Mouse (Mus musculus) stomach, embryonic 15.5 days (tissue): ENCODE data around the gene Slc24a2. TPM values are rescaled to one million over a fixed set of nuclear protein-coding genes. Genes with fewer than 3 reads are reported as not detected.

Source experiments
- ATAC-seq: fragments of 200-750 bp; cut with Nextera tagmentation; 2 replicates; pipeline ENCODE4 v1.8.0; 2017; ENCODE audit warnings: low read depth, moderate number of reproducible peaks, moderate TSS enrichment; ENCODE audit not compliant: insufficient read depth, low FRiP score
- H3K27ac ChIP-seq: fragments of 300-500 bp; sonication (generic); 2 replicates; pipeline ENCODE4 v1.5.1; 2015; ENCODE audit warnings: mild to moderate bottlenecking, inconsistent platforms
- H3K27me3 ChIP-seq: fragments of 300-500 bp; sonication (generic); replicated peaks from 2 replicates; pipeline ENCODE4 v1.6.1; 2015; ENCODE audit warnings: inconsistent platforms
- H3K36me3 ChIP-seq: fragments of 300-500 bp; sonication (generic); 2 replicates; pipeline ENCODE4 v1.6.1; 2015; ENCODE audit warnings: inconsistent platforms
- H3K4me1 ChIP-seq: fragments of 300-500 bp; sonication (generic); 2 replicates; pipeline ENCODE4 v1.6.1; 2015; ENCODE audit warnings: inconsistent platforms
- H3K4me2 ChIP-seq: fragments of 300-500 bp; sonication (generic); 2 replicates; pipeline ENCODE4 v1.6.1; 2015; ENCODE audit warnings: mild to moderate bottlenecking, inconsistent platforms
- H3K4me3 ChIP-seq: fragments of 300-500 bp; sonication (generic); replicated peaks from 2 replicates; pipeline ENCODE4 v1.5.1; 2015; ENCODE audit warnings: inconsistent platforms
- H3K9ac ChIP-seq: fragments of 300-500 bp; sonication (generic); 2 replicates; pipeline ENCODE4 v1.6.1; 2015; ENCODE audit warnings: inconsistent platforms
- H3K9me3 ChIP-seq: fragments of 300-500 bp; sonication (generic); 2 replicates; pipeline ENCODE4 v1.6.1; 2016; ENCODE audit warnings: inconsistent platforms
- WGBS: fragments of 180-500 bp; shearing (Covaris S2); methylation state at CpG from one replicate; pipeline ENCODE4 v1.1.7; 2015; 5-methylcytosine and 5-hydroxymethylcytosine counted together
- polyA plus RNA-seq: library from polyadenylated mRNA; unstranded; fragments of >200 nt; fragmentation: Nextera tagmentation; extraction: Ambion mirVana; gene quantifications from 2 replicates; pipeline ENCODE4 v1.2.1, GENCODE M21; 2015

The Slc24a2 gene
- polyA plus RNA-seq, 1 experiment from 2014 or later: 0.10 TPM

- no peaks in the 10 kb centered on the region for H3K9me3 ChIP-seq
- no peak overlapping the region for H3K9ac ChIP-seq
- H3K36me3 ChIP-seq: no peaks in the 10 kb centered on the region
- no peak overlapping the region for H3K27ac ChIP-seq
- H3K4me3 ChIP-seq: no peak overlapping the region
- H3K4me2 ChIP-seq: no peak overlapping the region
- 63% methylated on average over 5 of the region's 5 CpGs for WGBS
- no peak for ATAC-seq
- H3K4me1 ChIP-seq: no peaks in the 10 kb centered on the region
- no peaks in the 10 kb centered on the region for H3K27me3 ChIP-seq
Observed at GRCm38 (mm10) chr4:87036507-87036906, 193.8 kb downstream of the Slc24a2 start.

DNA sequence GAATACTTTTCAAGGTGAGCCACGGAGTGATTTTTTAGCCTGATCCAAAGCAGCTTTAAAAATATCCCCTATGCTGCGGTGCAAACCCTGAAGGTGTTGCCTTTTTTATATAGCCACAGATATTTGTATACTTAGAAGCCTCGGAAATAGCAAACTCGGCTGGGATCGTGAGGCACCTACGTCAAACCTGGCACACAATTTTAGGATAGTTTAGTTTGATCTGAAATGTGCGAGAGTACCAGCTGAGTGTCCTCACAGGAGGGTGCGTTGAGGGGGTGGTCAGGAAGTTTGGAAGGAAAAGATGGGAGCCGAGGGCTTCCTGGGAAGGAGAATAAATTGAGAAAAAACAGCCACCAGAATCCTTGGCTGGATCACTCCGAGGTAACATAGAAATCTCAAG, 194.6 kb downstream of the Slc24a2 start:
- Histone ChIP-seq H3K4me2 (no peak overlapping the region), H3K36me3 (no peaks in the 10 kb centered on the region), H3K4me1 (no peaks in the 10 kb centered on the region), H3K4me3 (no peak overlapping the region), H3K9me3 (no peaks in the 10 kb centered on the region), H3K27ac (no peak overlapping the region), H3K27me3 (no peaks in the 10 kb centered on the region), H3K9ac (no peak overlapping the region)
- ATAC-seq: no peak
- WGBS: 72% methylated on average over 10 of the region's 10 CpGs

DNA sequence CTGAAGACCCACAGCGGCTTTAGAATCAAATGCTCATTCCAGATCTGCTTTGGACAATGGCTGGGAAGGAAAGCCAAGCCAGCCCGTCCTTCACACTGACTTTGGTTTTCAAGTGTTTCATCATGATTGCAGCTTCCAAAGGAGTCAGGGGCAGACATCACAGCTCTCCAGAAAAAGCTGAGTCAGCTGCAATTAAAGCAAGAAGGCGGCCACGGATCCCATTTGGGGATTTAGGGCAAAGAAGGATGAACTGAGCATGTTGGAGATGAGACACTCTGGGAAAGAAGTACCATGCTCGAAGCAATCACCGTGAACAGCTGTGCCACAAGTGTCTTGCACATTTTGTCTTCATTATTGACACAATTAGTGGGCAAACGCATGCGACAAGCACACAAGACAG, 197.6 kb downstream of the Slc24a2 start:
- Histone ChIP-seq H3K4me1 (no peaks in the 10 kb centered on the region), H3K9me3 (no peaks in the 10 kb centered on the region), H3K27ac (no peak overlapping the region), H3K36me3 (no peaks in the 10 kb centered on the region), H3K4me3 (no peak overlapping the region), H3K9ac (no peak overlapping the region), H3K4me2 (no peak overlapping the region), H3K27me3 (no peaks in the 10 kb centered on the region)
- ATAC-seq: no peak
- WGBS: 83% methylated on average over 8 of the region's 8 CpGs

DNA sequence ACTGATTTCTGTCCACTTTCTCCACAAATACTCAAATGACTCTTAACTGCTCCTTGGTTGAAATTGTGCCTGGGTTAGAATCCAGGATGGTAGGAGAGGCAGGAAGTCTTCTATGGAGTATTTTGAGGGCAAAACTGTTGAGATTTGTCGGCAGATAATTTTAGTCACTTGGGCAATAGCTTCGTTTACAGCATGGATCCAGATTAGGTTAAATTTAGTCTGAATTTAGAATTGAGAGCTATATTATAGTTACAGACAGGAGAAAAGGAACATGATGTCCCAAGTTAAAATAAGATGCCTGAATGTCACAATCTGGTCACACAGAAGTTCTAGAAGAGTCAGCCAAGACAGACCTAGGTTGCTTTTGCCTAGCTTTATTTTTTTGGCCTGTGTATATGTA, 199.2 kb downstream of the Slc24a2 start:
- Histone ChIP-seq H3K36me3 (no peaks in the 10 kb centered on the region), H3K4me3 (no peak overlapping the region), H3K27ac (no peak overlapping the region), H3K9ac (no peak overlapping the region), H3K9me3 (no peaks in the 10 kb centered on the region), H3K27me3 (no peaks in the 10 kb centered on the region), H3K4me2 (no peak overlapping the region), H3K4me1 (no peaks in the 10 kb centered on the region)
- no peak for ATAC-seq
- WGBS: 81% methylated on average over 2 of the region's 2 CpGs

DNA sequence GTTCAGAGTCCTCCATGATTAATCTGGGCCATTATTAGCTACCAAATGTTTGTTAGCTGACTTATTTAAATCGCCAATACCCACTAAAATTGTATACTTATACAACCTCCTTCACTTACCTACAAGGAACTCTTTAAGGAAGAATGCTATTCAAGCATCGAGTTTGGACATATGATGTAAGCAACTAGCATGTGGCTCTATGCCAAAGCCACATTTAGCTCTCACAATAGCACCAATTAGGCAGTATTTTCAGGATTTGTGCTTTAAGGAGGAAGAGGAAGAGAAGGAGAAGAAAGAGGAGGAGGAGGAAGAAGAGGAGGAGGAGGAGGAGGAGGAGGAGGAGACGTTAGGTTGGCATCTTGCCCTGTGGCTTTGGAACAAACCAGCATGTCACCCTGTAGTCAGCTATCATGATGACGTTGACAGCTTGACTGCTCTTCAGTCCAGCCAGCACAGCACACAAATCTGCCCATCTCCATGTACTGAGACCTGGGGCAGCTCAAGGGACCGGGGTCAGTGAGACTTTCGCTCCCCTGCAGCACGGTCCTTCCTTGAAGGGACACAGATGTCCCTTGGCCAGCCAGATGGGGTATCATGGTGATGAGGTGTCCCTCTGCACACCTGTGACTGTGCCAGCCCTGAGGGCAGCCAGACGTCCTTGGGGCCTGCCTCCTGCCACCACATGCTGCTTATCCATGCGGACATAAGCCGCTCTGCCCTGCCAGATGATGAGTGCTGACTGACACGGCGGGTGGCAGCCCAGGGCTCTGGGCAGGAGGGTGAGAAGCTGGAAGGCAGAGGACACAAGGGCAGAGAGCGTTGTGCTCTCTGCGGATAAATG, 203.7 kb downstream of the Slc24a2 start:
- WGBS: 74% methylated on average over 14 of the region's 14 CpGs
- Histone ChIP-seq H3K27me3 (no peaks in the 10 kb centered on the region), H3K4me3 (no peak overlapping the region), H3K9me3 (no peaks in the 10 kb centered on the region), H3K4me2 (no peak overlapping the region), H3K4me1 (no peaks in the 10 kb centered on the region), H3K36me3 (no peaks in the 10 kb centered on the region), H3K9ac (no peak overlapping the region), H3K27ac (no peak overlapping the region)
- no peak; the same call in 1 of the 2 replicates for ATAC-seq

DNA sequence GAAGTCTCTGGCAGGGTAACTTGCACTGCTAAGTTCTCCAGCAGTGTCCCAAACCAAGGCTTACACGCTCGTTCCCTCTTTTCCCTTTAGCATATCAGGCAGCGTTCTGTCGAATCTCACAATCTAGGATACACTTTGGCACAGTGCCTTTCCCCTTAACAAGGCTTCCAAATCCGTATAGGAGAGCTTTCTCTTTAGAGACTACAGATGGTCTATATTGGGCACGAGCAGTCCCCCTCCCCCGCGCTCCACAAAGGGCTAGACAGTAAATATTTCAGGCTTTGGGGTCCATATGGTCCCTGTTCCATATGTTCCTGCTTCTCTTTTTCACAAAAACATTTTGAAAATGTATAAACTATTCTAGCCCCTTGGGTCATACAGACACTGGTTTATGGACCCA, 205.7 kb downstream of the Slc24a2 start:
- Histone ChIP-seq H3K36me3 (no peaks in the 10 kb centered on the region), H3K4me1 (no peaks in the 10 kb centered on the region), H3K9me3 (no peaks in the 10 kb centered on the region), H3K27me3 (no peaks in the 10 kb centered on the region), H3K9ac (no peak overlapping the region), H3K4me3 (no peak overlapping the region), H3K4me2 (no peak overlapping the region), H3K27ac (no peak overlapping the region)
- 60% methylated on average over 8 of the region's 8 CpGs for WGBS
- ATAC-seq: no peak

GRCm38 (mm10) chr4:87021542-87021941, 208.7 kb downstream of the Slc24a2 start:
- Histone ChIP-seq H3K4me1 (no peaks in the 10 kb centered on the region), H3K4me2 (no peak overlapping the region), H3K9me3 (no peaks in the 10 kb centered on the region), H3K36me3 (no peaks in the 10 kb centered on the region), H3K27ac (no peak overlapping the region), H3K9ac (no peak overlapping the region), H3K27me3 (no peaks in the 10 kb centered on the region), H3K4me3 (no peak overlapping the region)
- no peak for ATAC-seq
- 78% methylated on average over 3 of the region's 3 CpGs for WGBS

DNA sequence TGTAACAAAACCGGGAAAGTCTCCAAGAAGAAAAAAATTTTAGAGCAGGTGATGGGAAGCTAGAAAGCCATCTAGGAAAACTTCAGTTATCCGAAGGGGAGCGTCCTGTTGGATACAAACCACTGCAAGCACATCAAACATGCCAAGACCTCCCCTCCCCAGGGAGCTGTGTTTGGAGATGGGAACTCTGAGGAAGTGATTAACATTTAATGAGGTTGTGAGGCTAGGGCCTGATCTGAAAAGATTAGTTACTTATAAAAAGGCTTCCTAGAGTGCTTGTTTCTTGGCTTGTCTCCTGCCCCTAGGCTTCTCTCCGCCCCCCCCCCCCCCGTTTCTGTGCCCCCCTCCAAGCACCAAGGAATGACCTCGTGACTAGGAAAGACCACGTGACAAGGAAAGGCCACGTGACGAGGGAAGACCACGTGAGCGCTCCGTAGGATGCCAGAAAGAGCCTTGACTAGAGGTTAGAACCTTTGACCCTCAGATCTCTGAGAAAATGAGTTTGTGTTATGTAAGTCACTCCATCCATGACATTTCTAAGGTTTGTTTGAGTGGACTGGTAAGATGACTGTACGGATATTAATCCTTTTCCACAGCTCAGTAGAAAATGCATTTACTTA, 210.7 kb downstream of the Slc24a2 start:
- Histone ChIP-seq H3K4me1 (no peaks in the 10 kb centered on the region), H3K4me3 (no peak overlapping the region), H3K27me3 (no peaks in the 10 kb centered on the region), H3K36me3 (no peaks in the 10 kb centered on the region), H3K9ac (no peak overlapping the region), H3K9me3 (no peaks in the 10 kb centered on the region), H3K27ac (no peak overlapping the region), H3K4me2 (no peak overlapping the region)
- 54% methylated on average over 13 of the region's 13 CpGs for WGBS
- no peak for ATAC-seq

DNA sequence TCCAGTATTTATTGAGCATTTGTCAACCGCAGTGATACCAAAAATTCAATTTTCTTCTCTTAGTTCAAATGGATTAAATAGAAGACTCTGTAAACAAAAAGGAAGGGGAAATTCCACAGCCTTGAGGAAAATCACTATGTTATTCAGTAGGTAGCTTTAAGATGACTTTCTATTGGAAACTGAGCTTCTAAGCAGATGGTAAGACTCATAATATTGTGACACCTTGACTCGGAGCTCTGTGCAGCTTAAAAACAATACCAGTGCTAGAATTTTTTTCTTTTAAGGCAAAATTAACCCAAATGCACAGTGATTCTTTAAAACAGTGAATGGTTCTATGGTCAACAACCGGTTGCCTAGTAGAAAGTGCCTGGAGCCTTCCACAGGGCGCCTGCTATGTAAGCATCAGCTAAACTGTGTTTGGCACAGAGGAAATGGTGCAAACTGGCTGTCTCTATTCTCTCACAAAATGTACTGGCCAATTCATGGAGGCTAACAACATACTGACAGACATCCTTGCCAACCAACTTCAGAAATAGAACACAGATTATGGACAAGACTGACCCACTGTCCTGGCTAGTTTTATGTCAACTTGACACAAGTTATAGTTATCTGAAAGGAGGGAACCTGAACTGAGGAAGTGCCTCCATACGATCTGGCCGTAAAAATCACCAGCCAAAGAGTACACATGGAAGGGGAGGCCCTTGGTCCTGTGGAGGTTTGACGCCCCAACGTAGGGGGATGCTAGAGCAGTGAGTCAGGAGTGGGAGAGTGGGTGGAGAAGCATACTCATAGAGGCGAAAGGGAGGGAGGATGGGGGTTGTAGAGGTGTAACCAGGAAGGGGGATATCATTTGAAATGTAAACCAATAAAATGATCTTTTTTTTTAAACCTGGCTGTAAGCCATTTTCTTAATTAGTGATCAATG, 211.9 kb downstream of the Slc24a2 start:
- no peaks in the 10 kb centered on the region for H3K36me3 ChIP-seq
- no peaks in the 10 kb centered on the region for H3K9me3 ChIP-seq
- H3K4me2 ChIP-seq: no peak overlapping the region
- no peaks in the 10 kb centered on the region for H3K27me3 ChIP-seq
- 65% methylated on average over 9 of the region's 9 CpGs for WGBS
- H3K27ac ChIP-seq: no peak overlapping the region
- no peak for ATAC-seq
- no peak overlapping the region for H3K9ac ChIP-seq
- H3K4me1 ChIP-seq: no peaks in the 10 kb centered on the region
- no peak overlapping the region for H3K4me3 ChIP-seq

- no peaks in the 10 kb centered on the region for H3K4me1 ChIP-seq
- H3K27ac ChIP-seq: no peak overlapping the region
- 77% methylated on average over 3 of the region's 3 CpGs for WGBS
- H3K9ac ChIP-seq: no peak overlapping the region
- H3K9me3 ChIP-seq: no peaks in the 10 kb centered on the region
- ATAC-seq: no peak
- H3K27me3 ChIP-seq: no peaks in the 10 kb centered on the region
- no peak overlapping the region for H3K4me2 ChIP-seq
- no peak overlapping the region for H3K4me3 ChIP-seq
- no peaks in the 10 kb centered on the region for H3K36me3 ChIP-seq
Observed at GRCm38 (mm10) chr4:87017464-87017863, 212.8 kb downstream of the Slc24a2 start.

GRCm38 (mm10) chr4:87015746-87016145, 214.5 kb downstream of the Slc24a2 start:
- Histone ChIP-seq H3K4me2 (no peak overlapping the region), H3K27ac (no peak overlapping the region), H3K27me3 (no peaks in the 10 kb centered on the region), H3K9ac (no peak overlapping the region), H3K4me1 (no peaks in the 10 kb centered on the region), H3K4me3 (no peak overlapping the region), H3K36me3 (no peaks in the 10 kb centered on the region), H3K9me3 (no peaks in the 10 kb centered on the region)
- ATAC-seq: no peak
- 63% methylated on average over 4 of the region's 4 CpGs for WGBS
